Mouse (Mus musculus) testis, adult 2 months (tissue): Measurements from ENCODE around the gene Mvb12b.

ENCODE experiments used
- CTCF ChIP-seq: fragments of 200-500 bp; IDR thresholded peaks from 2 replicates; pipeline ENCODE4 v1.5.1; 2012; ENCODE audit warnings: low read depth, mild to moderate bottlenecking, inconsistent platforms, low read length, moderate library complexity; ENCODE audit not compliant: control insufficient read depth, insufficient read depth, insufficient replicate concordance
- POLR2A ChIP-seq: fragments of 200-500 bp; IDR thresholded peaks from 2 replicates; pipeline ENCODE4 v1.6.1; 2012; ENCODE audit warnings: low read depth, mild to moderate bottlenecking, inconsistent platforms, low read length, moderate library complexity; ENCODE audit not compliant: control insufficient read depth

GRCm38 (mm10) chr2:33803717-33804214 is 84.0 kb downstream of the Mvb12b start:
- TF ChIP-seq CTCF (no peak), POLR2A (no peak)
